Mouse (Mus musculus) inflammation-experienced regulatory T-cells (primary cell): ENCODE data around the gene Gm21882. TPM values are rescaled to one million over a fixed set of nuclear protein-coding genes. Genes with fewer than 3 reads are reported as not detected.

ENCODE experiments used
- polyA plus RNA-seq, 2 experiments: library from polyadenylated mRNA; unstranded; fragments of 100-300 nt; shearing (Covaris generic); gene quantifications; one replicate each; pipeline ENCODE4 v1.2.1; 2017

Gene Gm21882
- not detected for polyA plus RNA-seq

GRCm38 (mm10) chrY:40381423-40381822, at the start of gene Gm21882:
TSS of gene Gm21882 (minus strand) at chrY:40381523.

Other genes starting within 250 kb of the Gm21882 start
- gene Gm21865, start 64.6 kb downstream of the Gm21882 start, polyA plus RNA-seq, result not detected